Mouse (Mus musculus): ENCODE results near the gene Gm49416. TPM values are rescaled to one million over a fixed set of nuclear protein-coding genes. Genes with fewer than 3 reads are reported as not detected.
A peak's percentile ranks its signal among the peaks of the same experiment; 100 is the strongest.

The Gm49416 gene
- total RNA-seq, 2 experiments from 2014 or later: 1.6 to 2.2 TPM

DNA sequence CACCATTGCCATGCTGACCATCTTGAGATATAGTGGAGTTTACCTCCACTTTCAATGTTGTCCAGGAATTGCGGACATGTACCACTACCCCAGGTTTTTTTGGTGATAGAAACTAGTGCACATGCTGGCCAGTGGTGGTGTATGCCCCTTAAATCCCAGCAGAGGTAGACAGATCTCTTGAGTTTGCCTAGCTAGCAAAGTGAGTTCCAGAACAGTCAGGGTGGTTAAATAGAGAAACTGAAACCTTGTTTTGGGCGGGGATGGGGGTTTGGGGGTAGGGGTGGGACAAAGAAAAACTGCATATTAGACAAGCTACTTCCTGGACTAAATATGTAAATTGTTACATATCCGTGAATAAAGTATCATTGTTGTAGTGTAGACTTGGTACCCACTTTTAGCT, 30.3 kb downstream of the Gm49416 start:
- no peak for DNase-seq (ENCODE audit: extremely low spot score in 1 of 2, low spot score in 1 of 2)

DNA sequence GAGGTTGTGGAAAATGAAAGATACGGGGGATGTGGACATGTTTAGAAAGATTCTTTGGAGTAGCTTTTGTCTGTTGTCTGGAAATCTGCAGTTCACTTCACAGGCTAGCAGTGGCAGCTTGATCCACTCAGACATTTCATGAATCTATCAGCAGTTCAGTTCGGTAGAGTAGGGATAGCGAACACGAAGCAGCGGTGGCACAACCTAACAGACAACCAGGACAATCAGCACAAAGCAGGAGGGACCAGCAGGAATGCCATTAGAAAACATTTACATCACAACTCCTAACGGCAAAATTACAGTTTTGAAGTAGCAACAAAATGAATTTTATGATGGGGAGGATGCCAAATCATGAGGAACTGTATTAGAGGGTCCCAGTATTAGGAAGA, 31.0 kb downstream of the Gm49416 start:
- DNase-seq (ENCODE audit: extremely low spot score in 1 of 2, low spot score in 1 of 2): no peak

DNA sequence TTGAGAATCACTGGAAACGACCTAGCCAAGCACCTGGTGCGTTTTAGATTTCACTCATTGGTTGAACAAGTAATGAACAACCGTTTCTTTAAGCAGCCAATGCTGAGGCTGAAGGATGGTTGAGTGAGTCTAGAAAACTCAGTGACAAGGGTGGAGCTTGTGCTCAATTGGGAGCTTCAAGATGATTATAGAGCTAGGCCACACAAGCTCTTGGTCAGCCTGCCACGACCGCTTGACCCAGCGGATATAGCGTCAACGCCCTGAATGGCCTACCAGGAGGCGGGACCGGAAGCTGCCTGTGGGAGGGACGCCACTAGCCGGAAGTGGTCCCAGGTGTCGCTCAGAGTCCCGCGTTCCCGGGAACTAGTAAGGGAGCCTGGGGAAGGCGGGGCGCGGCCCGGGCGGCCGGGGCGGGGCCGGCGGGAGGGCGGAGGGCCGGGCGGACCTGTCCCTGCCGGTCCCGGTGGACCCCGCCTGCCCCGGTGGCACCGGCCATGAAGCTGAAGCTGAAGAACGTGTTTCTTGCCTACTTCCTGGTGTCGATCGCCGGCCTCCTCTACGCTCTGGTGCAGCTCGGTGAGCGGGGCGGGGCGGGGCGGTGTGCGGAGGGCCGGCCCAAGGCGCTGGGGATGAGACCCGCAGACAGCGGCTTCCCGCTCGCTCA, 31.5 kb downstream of the Gm49416 start, which contains the start of gene B3gat3:
TSS of gene B3gat3 (plus strand) at position 302 of the 664 bp plus-strand sequence.
- peak; percentile 85 to 90 for DNase-seq (ENCODE audit: extremely low spot score in 1 of 2, low spot score in 1 of 2)

DNA sequence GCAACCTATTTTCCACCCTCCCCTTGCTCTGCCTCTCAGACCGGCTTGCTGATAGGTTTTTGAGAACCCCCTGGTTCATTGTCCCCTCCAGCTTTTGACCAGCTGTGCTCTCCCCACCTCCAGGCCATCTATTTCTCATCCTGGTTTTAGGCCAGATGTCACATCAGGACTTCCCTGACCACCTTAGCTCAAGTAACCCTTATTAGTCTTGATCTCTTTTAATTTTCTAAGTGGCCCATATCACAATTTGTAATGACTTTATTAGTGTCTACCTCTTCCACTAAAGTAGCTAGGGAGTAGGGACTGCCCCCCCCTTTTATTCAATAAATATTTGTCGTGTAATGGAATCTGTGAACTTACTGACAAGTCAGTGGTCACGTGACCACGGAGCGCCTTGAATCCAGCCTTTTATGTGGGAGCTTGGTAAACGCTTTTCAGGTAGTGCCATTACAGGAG, 32.1 kb downstream of the Gm49416 start:
- no peak for DNase-seq (ENCODE audit: extremely low spot score in 1 of 2, low spot score in 1 of 2)

DNA sequence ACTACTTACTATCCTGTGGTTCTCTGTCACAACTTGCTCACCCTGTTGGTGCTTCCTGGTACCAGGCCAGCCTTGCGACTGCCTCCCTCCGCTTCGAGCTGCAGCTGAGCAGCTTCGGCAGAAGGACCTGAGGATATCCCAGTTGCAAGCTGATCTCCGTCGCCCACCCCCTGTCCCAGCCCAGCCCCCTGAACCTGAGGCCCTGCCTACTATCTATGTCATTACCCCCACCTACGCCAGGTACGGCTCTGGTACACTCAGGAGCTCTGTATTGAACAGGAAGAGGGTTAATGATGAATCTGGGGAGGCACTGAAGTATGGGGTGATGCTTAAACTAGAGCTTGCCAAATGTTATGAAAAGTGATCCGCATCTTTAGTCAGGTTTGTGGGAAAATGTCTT, 33.0 kb downstream of the Gm49416 start:
- DNase-seq (ENCODE audit: extremely low spot score in 1 of 2, low spot score in 1 of 2): no peak

DNA sequence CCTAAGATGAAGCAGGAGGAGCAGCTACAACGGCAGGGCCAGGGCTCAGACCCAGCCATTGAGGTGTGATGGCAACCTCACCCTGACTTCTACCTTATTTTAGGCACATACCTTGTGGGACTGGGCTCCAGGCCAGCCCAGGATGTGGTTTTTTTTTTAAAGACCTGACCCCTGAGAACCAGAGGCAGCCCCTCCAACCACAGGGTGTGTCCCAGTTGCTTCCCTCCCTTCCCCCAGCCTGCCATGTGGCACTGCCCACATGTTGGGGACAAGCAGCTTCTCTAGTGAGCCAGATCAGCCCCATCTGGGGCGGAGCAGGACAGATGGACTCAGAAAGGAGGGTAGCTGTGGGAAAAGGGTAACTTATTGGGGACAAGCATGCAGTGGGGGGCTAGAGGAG, 38.0 kb downstream of the Gm49416 start:
- DNase-seq (ENCODE audit: extremely low spot score in 1 of 2, low spot score in 1 of 2): no peak

DNA sequence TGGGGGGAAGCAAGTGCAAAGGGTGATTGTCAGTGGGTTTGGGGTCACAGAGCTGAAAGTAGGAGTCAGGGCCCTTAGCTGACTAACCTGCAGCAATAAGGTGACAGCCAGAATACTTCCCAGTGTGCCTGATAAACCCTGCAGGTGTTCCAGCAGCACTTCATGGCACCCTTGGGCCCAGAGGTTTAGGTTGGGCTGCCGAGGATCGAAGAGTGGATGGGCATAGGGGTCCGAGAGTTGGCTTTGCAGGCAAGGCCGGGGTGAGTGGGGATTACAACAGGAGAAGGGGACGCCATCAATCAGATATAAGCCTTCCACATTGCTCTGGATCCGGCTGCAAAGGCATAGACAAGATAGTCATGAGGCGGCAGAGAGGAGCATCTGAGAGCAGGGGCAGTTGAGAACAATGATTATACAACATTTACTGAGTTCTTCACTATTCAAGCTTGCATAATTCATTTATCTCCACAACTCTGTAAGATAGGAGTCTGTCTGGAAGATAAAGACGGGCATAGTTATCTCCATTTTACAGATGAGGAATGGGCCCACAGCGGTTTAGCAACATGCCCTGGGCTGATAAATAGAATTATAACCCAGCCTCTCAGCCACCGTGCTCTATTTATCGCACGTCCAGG, 39.3 kb downstream of the Gm49416 start:
- DNase-seq (ENCODE audit: extremely low spot score in 1 of 2, low spot score in 1 of 2): no peak

DNA sequence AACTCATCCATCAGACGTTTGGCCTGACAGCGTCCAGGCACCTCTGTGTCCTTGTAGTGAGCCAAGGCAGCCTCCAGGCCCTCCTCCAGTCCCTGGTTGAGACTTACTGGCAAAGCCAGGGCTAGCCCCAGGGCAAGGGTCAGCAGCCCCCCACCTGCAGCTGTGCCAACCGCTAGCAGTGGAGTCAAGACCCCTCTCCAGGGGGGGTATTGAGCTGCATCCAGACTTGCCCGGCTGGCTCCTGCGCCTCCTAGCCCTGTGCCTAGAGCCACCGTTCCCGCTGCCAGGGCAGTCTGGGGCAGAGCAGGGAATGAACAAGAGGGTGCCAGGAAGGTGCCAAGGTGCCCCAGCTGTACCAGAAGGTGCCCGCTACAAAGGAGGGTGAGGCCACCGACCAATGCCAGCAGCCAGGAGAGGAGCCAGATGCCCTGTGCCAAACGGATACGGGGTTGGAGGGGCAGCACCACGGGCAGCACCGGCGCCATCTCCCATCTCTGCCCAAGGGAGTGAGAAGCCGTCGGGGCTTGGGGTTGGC, 40.0 kb downstream of the Gm49416 start:
- no peak for DNase-seq (ENCODE audit: extremely low spot score in 1 of 2, low spot score in 1 of 2)

DNA sequence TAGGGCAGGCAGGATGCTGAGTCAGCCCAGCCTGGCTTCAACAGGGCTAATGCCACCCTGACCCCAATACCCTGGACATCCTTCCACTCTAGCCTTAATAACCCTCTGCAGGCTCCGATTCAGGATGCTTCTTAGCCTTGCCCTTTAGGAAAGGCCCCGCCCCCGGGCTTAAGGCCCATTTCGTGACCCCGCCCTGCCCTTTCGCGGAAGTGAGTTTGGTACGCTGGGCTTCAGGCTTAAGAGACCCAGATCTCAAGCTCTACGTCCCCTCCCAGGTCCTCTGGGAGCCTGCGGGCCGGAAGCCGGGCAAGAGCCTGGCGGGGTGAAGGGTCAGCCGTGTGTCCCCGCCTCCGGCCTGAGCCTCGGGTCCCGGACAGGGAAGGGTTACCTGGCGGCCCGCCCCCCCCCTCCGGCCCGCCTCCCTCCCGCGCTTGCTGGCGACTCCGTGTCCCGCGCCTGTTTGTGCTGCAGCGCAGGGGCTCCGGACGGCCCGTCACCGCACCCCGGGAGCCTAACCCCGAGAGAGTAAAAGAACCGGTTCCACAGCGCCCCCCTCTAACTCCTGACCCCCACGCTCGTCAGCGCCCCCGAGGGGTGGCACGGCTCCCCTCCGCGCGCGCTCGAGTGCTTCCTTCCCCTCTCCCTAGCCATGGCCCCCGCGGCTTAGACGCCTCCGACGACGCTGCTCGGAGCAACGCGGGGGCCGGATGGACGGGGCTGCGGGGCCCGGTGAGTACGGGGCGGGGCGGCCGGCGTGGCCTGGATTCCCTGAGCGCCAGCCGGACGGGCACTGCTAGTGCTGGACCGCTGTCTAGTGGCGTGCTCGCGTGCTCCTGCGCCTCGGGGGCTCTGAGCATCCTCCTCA, 40.7 kb downstream of the Gm49416 start, which contains the start of the genes Rom1 and Eml3:
TSS of gene Rom1 (minus strand) at position 133 of the 865 bp plus-strand sequence.
TSS of gene Eml3 (plus strand) at position 329 of the 865 bp plus-strand sequence.
- peak in 1 of 2 experiments; percentile 42 for DNase-seq (ENCODE audit: extremely low spot score in 1 of 2, low spot score in 1 of 2)

DNA sequence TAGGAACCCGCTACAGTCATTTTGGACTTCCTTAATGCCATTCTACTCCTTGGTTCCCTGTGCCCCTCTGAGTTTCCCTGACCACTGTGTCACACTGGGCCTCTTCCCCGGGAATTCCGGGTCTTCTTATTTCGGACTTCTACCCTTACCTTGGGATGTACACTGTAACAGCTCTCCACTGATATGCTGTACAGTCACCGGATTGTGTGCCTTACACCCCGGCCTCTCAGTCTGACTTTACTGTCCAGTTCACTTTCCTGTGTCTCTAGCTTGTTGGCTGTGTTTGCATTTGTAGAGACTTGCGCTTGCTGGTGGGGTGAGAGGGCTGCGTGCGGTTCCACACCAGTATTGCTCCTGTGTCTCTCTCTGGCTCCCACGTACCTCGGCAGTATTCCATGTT, 41.4 kb downstream of the Gm49416 start:
- no peak for DNase-seq (ENCODE audit: extremely low spot score in 1 of 2, low spot score in 1 of 2)

DNA sequence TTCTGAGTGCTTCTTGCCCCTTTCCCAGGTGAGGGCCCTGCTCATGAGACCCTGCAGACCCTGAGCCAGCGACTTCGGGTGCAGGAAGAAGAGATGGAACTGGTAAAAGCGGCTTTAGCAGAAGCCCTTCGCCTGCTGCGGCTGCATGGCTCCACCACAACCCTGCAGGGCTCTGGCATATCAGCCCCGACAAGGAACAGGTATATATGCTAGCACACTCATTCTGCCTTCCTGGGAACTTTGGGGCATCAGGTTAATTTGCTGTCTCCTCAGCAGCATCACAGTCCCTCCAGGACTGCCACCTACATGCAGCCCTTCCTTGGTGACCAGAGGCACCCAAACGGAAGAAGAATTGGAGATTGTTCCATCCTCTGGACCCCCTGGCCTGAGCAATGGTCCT, 42.0 kb downstream of the Gm49416 start:
- no peak for DNase-seq (ENCODE audit: extremely low spot score in 1 of 2, low spot score in 1 of 2)

DNA sequence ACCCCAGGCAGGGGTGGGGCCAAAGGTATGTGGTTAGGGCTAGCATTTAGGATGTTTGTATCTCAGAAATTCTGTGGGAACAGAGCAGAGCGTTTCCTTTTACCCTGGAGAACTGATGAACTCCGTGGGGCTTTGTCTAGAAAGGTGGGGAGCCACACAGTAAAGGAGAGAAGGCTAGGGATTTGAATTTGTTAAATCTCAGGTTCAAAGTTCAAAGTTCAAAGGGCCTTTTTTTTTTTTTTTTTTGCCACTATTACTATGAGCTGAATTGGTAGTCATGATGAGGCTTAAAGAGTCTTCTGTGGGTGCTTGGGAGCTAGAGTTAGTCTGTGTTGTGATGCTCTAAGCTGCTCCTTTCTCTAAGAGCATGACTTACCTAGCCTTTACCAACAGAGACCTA, 48.0 kb downstream of the Gm49416 start:
- DNase-seq (ENCODE audit: extremely low spot score in 1 of 2, low spot score in 1 of 2): no peak

DNA sequence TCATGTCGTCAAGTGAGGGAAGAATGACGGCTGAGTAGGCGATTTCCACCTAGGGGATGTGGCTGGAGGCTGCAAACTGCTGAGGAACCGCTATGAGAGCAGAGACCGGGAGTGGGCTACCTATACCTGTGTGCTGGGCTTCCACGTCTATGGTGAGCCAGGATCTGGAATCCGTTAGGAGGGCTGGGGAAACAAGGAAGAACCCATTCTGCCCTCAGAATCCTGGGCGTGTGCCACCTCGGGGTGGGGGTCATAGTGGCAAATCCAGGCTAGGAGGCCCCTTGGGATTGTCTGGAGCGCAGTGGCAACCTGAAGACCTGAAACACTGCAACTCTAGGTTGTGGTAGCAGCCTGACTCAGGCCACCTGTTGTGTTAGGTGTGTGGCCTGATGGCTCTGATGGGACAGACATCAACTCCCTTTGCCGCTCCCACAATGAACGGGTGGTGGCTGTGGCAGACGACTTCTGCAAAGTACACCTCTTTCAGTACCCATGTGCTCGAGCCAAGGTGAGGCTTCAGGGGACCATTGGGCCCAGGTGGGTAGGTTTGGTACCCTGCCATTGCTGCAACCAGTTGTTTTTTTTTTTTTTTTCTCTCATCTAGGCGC, 51.9 kb downstream of the Gm49416 start:
- no peak for DNase-seq (ENCODE audit: extremely low spot score in 1 of 2, low spot score in 1 of 2)

DNA sequence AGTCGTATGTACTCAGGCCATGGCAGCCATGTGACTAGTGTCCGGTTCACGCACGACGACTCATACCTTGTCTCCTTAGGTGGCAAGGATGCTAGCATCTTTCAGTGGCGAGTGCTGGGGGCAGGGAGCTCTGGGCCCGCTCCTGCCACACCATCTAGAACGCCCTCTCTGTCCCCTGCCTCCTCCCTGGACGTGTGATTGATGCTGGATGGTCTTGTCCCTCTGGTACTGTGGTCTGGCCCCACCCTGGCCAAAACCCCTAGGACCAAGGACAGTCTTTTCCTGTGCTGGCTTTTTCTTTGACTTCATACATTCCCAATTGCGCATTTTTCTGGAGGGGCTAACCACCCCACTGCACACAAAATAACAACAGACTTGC, 52.4 kb downstream of the Gm49416 start:
- no peak for DNase-seq (ENCODE audit: extremely low spot score in 1 of 2, low spot score in 1 of 2)

DNA sequence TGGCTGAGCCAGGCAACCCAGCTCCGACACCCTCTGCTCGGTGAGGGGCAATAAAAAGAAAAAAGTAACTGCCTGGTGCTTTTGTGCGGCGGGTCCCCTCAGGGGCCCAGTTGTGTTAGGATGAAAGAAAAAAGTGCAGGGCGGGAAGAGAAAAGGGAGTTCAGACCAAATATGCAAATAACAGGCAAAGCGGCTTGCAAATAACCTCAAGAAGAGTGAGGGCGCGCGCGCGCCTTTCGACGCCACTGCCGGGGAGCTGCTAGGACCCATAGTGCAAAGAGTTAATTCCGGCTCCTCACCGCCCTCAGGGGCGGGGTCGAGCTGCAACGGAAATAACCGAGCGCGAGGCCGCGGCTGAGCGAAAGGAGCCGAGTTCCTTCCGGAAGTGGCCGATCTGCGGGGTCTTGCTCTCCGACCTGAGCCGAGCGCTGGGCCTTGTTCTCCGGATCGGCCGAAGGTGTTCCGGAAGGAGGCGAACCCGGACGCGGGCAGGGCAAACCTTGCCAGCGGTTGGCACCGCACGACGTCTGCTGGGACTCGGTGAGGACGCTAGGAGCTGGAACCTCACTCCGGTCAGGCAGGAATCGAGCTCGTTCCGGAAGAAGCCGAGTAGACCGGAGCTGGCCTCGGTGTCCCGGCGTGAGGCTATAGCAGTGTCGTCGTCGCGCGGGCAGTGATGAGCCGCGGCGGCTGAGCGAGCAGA, 52.9 kb downstream of the Gm49416 start, which contains the start of gene Mta2:
TSS of gene Mta2 (plus strand) at position 361 of the 703 bp plus-strand sequence.
- peak; percentile 93 to 94 for DNase-seq (ENCODE audit: extremely low spot score in 1 of 2, low spot score in 1 of 2)

DNA sequence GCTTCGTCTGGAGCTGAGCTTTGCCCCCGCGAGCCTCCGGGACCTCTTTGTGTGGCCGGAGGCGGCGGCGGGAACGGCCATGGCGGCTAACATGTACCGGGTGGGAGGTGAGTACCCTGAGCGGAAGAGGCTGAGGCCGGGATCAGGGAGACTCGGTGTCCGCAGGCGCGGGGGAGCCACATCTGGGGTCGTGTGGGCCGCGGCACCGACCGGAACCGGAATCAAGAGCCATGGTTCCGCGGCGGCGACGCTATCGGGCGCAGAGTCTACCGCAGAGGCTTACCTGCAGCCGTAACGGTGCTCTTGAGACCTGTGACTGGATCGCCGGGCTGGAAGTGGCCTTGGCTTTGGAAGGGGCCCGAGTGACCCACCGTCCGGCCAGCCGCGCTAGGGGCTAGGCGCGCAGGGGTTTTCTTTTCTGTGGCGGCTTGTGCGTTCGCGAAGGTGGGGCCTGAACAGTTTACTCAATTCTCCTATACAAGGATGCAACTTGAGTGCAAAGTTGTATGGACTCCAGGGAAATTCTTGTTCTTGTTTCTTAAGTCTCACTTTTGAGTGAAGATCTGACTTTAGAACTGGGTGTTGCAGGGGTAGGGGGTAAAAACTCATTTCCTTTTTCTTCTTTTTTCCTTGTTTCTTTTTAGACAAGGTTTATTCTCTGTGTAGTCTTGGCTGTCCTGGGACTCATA, 53.7 kb downstream of the Gm49416 start:
- peak in 1 of 2 experiments; percentile 45 for DNase-seq (ENCODE audit: extremely low spot score in 1 of 2, low spot score in 1 of 2)

DNA sequence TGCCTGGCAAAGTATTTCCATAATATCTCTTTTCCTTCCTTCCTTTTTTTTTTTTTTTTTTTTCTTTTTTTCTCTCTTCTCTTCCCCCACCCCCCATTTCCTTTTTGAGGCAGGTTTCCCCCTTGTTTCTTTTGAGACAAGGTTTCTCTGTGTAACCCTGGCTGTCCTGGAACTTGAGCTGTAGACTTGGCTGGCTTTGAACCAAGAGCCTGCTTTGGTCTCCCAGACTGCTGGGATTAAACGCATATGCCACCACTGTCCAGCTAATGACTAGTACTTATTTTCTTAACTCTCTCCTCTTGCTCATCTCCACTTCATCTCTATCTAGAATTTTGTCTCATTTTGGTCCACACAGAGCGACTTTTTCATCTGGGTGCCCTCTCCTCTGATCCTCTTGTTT, 54.3 kb downstream of the Gm49416 start:
- no peak for DNase-seq (ENCODE audit: extremely low spot score in 1 of 2, low spot score in 1 of 2)

DNA sequence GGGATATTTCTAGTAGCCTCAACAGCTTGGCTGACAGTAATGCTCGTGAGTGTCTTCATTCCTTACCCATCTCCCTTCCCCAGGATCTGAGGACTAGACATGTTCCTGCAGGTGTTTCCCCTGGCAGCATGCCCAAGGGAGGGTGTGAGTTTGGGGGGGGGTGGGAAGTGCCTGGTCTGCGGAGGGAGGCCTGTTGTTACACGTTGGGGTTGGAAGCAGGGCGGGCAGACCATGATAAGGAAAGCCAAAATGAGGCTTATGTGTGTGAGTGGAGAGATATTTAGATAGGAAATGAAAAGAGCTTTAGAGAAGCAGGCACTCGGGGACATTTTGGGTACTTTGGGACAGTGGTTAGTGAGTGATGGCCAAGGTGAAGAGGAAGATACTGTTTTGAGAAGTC, 55.3 kb downstream of the Gm49416 start:
- no peak for DNase-seq (ENCODE audit: extremely low spot score in 1 of 2, low spot score in 1 of 2)

DNA sequence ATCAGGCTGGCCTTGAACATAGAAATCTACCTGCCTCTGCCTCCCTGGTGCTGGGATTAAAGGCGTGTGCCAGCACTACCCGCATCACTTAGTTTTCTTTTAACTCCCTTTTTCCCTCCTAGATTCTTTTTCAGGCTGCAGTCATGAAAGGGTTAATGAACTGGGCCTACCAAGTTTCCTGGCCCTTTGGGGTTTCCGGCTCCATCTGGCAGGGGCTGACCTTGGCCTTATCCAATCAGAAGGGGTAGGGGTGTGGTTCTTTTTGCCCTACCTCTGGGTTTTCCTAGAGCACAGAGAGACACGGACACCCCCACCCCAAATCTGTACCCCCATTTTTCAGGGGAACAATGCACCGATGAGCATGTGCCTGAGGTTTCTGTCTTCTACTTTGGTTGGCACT, 56.0 kb downstream of the Gm49416 start:
- DNase-seq (ENCODE audit: extremely low spot score in 1 of 2, low spot score in 1 of 2): no peak

All from layer of hippocampus, postnatal 25 days (tissue).